Mouse (Mus musculus) kidney, postnatal 0 days (tissue): ENCODE measurements around the gene Gpr142. TPM values are rescaled to one million over a fixed set of nuclear protein-coding genes. Genes with fewer than 3 reads are reported as not detected.

ENCODE experiments used
- ATAC-seq: fragments of 200-750 bp; cut with Nextera tagmentation; replicated peaks from 2 replicates; pipeline ENCODE4 v1.8.0; 2017; ENCODE audit warnings: low read depth, moderate number of reproducible peaks, moderate TSS enrichment, moderate library complexity; ENCODE audit not compliant: low FRiP score
- DNase-seq: peaks from one replicate; pipeline ENCODE4 v3.0.0-alpha.2; 2016; ENCODE audit warnings: low spot score
- H3K27ac ChIP-seq: fragments of 300-500 bp; sonication (generic); 2 replicates; pipeline ENCODE4 v1.5.1; 2014; ENCODE audit warnings: mild to moderate bottlenecking
- H3K27me3 ChIP-seq: fragments of 300-500 bp; sonication (generic); 2 replicates; pipeline ENCODE4 v1.6.1; 2014; ENCODE audit warnings: low read length, mixed read lengths; ENCODE audit not compliant: insufficient read depth
- H3K36me3 ChIP-seq: fragments of 300-500 bp; sonication (generic); 2 replicates; pipeline ENCODE4 v1.6.1; 2014; ENCODE audit warnings: low read length, mixed read lengths; ENCODE audit not compliant: insufficient read depth
- H3K4me1 ChIP-seq: fragments of 300-500 bp; sonication (generic); replicated peaks from 2 replicates; pipeline ENCODE4 v1.6.1; 2014; ENCODE audit warnings: antibody characterized with exemption, low read length, mixed read lengths; ENCODE audit not compliant: insufficient read depth
- H3K4me2 ChIP-seq: fragments of 300-500 bp; sonication (generic); 2 replicates; pipeline ENCODE4 v1.6.1; 2014; ENCODE audit warnings: mild to moderate bottlenecking, low read length, moderate library complexity, mixed read lengths
- H3K4me3 ChIP-seq: fragments of 300-500 bp; sonication (generic); replicated peaks from 2 replicates; pipeline ENCODE4 v1.5.1; 2014; ENCODE audit warnings: low read depth, low read length
- H3K9ac ChIP-seq: fragments of 300-500 bp; sonication (generic); 2 replicates; pipeline ENCODE4 v1.6.1; 2014; ENCODE audit warnings: low read depth, low read length
- H3K9me3 ChIP-seq: fragments of 300-500 bp; sonication (generic); replicated peaks from 2 replicates; pipeline ENCODE4 v1.6.1; 2016; ENCODE audit warnings: low read length, inconsistent platforms, mixed read lengths
- CTCF ChIP-seq: IDR thresholded peaks from 2 replicates; pipeline ENCODE4 v1.5.1; 2016; ENCODE audit warnings: antibody characterized with exemption, low read depth, mild to moderate bottlenecking, moderate library complexity
- WGBS: fragments of 180-500 bp; shearing (Covaris S2); extraction: QIAGEN DNeasy Blood & Tissue Kit; methylation state at CpG from one replicate; pipeline ENCODE4 v1.1.7; 2014; 5-methylcytosine and 5-hydroxymethylcytosine counted together
- polyA plus RNA-seq: library from polyadenylated mRNA; unstranded; fragments of >200 nt; fragmentation: Nextera tagmentation; extraction: Ambion mirVana; gene quantifications from 2 replicates; pipeline ENCODE4 v1.2.1, GENCODE M21; 2015

Gene Gpr142
- polyA plus RNA-seq, 1 experiment from 2014 or later = not detected

DNA sequence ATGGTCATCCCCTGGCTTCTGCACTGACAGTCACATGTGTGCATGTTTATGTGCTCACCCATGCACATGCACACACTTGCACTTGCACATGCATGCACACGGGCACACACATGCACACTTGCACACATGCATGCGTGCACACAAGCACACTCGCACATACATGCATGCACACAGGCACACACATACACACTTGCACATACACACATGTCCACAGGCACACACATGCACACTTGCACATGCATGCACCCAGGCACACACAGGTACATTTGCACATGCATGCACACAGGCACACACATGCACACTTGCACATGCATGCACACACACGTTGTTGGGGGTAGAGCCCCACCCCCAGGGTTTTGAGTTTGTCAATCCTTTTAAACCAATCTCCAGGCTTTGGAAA, 18.2 kb downstream of the Gpr142 start:
- no peak for ATAC-seq

DNA sequence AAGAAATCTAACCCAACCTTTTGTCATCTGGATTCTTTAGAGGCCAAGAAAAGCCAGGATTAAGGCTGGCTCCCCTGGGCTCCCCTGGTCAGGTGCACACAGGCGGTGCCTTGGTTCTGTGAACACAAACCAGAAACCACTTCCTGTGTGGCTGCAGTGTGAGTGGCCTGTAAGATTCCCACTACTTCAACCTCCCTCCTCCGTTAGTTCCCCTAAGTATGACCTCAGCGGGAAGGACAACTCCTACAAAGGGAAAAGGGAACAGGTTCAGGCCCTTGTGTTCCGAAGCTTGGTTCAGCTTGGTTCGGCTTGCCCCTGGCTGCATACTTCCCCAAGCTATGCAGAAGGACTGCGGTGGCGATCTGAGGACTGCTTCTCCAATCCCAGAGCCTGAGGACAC, 19.5 kb downstream of the Gpr142 start:
- Histone ChIP-seq H3K9ac (no peak overlapping the region), H3K36me3 (no peaks in the 10 kb centered on the region), H3K27ac (no peak overlapping the region), H3K4me3 (no peak overlapping the region), H3K4me2 (no peak overlapping the region), H3K4me1 (peaks cover 8% of the 10 kb centered on the region; the same call in 1 of the 2 replicates), H3K27me3 (no peaks in the 10 kb centered on the region), H3K9me3 (no peaks in the 10 kb centered on the region)
- TF ChIP-seq CTCF = no peak
- DNase-seq (no peak), ATAC-seq (no peak)
- 88% methylated on average over 7 of the region's 7 CpGs for WGBS

More for the DNA sequence above, 18.2 kb downstream of the Gpr142 start:
- Histone ChIP-seq H3K9me3 (no peaks in the 10 kb centered on the region), H3K36me3 (no peaks in the 10 kb centered on the region), H3K4me1 (no peaks in the 10 kb centered on the region), H3K27ac (no peak overlapping the region), H3K4me2 (no peak overlapping the region), H3K4me3 (no peak overlapping the region), H3K9ac (no peak overlapping the region), H3K27me3 (no peaks in the 10 kb centered on the region)
- TF ChIP-seq CTCF = no peak
- DNase-seq = no peak
- WGBS = 94% methylated on average over 4 of the region's 4 CpGs

DNA sequence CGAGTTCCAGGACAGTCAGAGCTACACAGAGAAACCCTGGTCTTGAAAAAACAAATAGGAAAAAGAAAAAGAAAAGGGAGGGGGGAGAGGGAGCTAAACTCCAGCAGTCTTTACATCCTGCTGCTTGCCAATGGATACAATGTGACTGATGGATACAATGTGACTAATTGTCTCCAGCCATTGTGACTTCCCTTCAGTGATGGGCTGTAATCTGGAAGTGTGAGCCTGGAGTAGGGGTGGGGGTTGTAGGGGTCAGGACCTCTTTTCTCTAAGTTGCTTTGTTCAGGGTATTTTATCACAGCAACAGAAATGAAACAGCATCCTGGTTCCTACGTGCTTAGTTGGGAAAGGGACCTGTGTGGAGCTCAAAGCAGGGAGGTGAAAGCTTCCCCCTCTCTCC, 20.4 kb downstream of the Gpr142 start:
- 31% methylated on average over 2 of the region's 2 CpGs for WGBS
- no peak overlapping the region for H3K4me3 ChIP-seq
- TF ChIP-seq CTCF = no peak
- ATAC-seq = no peak
- H3K4me2 ChIP-seq = no peak overlapping the region
- H3K36me3 ChIP-seq = no peaks in the 10 kb centered on the region
- H3K4me1 ChIP-seq = peaks cover 16% of the 10 kb centered on the region; the same call in 1 of the 2 replicates
- DNase-seq = no peak
- no peak overlapping the region for H3K9ac ChIP-seq
- no peaks in the 10 kb centered on the region for H3K27me3 ChIP-seq
- H3K9me3 ChIP-seq = no peaks in the 10 kb centered on the region
- no peak overlapping the region for H3K27ac ChIP-seq

DNA sequence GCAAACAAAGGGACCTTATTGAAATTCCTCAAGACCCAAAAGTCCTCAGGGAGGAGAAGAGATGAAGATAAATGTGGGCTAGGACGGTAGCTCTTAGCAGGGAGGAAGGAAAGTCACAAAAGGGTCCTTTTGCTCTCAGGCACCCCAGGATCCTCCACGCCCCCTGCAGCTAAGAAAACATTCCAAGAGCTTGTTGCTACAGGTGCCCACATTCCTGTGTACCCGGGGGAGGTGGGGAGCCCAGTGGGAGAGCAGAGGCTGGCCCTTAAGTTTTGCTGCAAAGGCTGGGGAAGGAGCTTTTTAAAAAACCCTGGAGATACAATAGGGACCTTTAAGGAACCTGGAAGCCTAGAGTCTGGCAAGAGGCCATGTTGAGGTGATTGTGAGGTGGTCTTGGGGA, 21.7 kb downstream of the Gpr142 start:
- Histone ChIP-seq H3K4me2 (no peak overlapping the region), H3K4me1 (peaks cover 18% of the 10 kb centered on the region; the same call in 1 of the 2 replicates), H3K27ac (no peak overlapping the region), H3K9ac (no peak overlapping the region), H3K36me3 (no peaks in the 10 kb centered on the region), H3K27me3 (no peaks in the 10 kb centered on the region), H3K4me3 (no peak overlapping the region), H3K9me3 (no peaks in the 10 kb centered on the region)
- ATAC-seq = no peak
- 35% methylated on average over 3 of the region's 3 CpGs for WGBS
- TF ChIP-seq CTCF = no peak
- DNase-seq = peak; percentile 27

DNA sequence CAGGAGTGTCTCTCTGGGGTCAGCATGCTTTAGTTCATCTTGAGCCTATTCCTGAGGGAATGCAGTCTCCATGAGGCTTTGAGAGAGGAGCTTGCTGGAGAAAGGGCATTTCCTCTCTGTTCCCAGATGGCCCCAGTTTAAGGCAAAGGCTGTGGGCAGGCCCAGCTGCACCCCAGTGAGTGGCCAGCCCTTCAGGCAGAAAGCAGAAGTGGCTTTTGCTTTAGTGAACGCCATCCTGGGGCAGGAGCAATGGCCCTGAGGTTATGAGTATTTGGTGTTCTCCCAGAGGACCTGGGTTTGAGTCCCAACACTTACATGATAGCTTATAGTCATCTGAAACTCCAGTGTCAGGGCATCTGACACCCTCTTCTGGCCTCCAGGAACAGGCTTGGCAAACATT, 22.6 kb downstream of the Gpr142 start:
- H3K9me3 ChIP-seq = no peaks in the 10 kb centered on the region
- DNase-seq (no peak), ATAC-seq (no peak)
- no peak overlapping the region for H3K9ac ChIP-seq
- no peak overlapping the region for H3K27ac ChIP-seq
- H3K4me3 ChIP-seq = no peak overlapping the region
- no peaks in the 10 kb centered on the region for H3K27me3 ChIP-seq
- no peaks in the 10 kb centered on the region for H3K36me3 ChIP-seq
- peaks cover 18% of the 10 kb centered on the region; the same call in 1 of the 2 replicates for H3K4me1 ChIP-seq
- no peak overlapping the region for H3K4me2 ChIP-seq
- 75% methylated on average over 1 of the region's 1 CpGs for WGBS
- TF ChIP-seq CTCF = no peak

DNA sequence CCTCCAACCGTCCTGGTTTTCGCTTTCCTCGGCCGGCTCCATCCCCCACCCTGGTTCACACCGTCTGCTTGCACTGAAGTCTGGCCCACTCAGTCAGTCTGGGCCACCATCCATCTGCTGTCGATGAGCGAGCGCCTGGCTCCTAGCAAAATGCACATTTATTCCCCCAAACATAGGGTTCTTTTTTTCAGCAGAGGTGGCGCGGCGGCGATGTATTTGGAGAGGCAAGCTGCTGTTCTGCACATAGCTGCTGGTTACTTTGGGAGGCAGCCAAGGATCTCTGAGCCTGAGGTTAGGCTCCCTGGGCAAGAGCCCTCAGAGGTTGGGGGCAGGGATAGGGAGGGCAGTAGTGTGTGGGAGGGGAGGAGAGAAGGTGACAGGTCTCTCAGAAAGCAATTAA, 24.0 kb downstream of the Gpr142 start:
- Histone ChIP-seq H3K9ac (no peak overlapping the region), H3K36me3 (no peaks in the 10 kb centered on the region), H3K27ac (peak overlapping the region; percentile 27; the same call in 1 of the 2 replicates), H3K27me3 (no peaks in the 10 kb centered on the region), H3K9me3 (no peaks in the 10 kb centered on the region), H3K4me2 (0 out of 2 replicates have a peak overlapping the region, but pooled peaks have one; percentile 11), H3K4me3 (no peak overlapping the region), H3K4me1 (peaks cover 18% of the 10 kb centered on the region; the same call in 1 of the 2 replicates)
- no peak for TF ChIP-seq CTCF
- ATAC-seq (no peak), DNase-seq (peak; percentile 57)
- WGBS = 46% methylated on average over 12 of the region's 12 CpGs

DNA sequence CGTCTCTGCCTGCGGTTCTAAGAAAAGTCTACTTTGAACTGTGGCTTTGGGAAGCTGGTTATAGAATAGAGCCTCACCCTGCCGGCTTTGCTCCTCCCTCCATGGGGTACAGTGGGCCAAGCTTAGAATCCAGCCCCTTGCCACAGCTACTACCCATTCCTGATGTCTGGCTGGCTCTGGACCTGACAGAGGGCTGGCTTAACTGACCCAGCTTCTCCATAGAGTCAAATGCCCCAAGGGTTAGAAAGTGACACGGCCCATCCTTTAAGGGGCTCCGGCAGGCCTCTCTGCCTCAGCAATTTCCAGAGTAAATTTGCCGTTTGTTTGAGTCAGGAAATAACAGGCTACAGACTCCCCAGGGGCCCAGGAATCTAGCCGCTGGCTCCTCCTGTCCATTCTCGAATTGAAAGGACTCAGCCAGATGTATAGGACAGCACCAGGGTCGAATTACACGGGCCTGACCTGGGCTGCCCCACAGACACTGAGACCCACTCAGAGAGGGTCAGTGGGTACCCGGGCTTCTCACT, 24.5 kb downstream of the Gpr142 start:
- Histone ChIP-seq H3K4me2 (peak overlapping the region; percentile 11; the same call in 1 of the 2 replicates), H3K27me3 (no peaks in the 10 kb centered on the region), H3K4me1 (peaks cover 18% of the 10 kb centered on the region; the same call in 1 of the 2 replicates), H3K4me3 (no peak overlapping the region), H3K27ac (peak overlapping the region; percentile 27; the same call in 1 of the 2 replicates), H3K9me3 (no peaks in the 10 kb centered on the region), H3K9ac (no peak overlapping the region), H3K36me3 (no peaks in the 10 kb centered on the region)
- DNase-seq (no peak), ATAC-seq (no peak)
- WGBS = 12% methylated on average over 11 of the region's 11 CpGs
- TF ChIP-seq CTCF = no peak
